Mouse (Mus musculus): ENCODE data around the gene Rtp4. TPM values are rescaled to one million over a fixed set of nuclear protein-coding genes. Genes with fewer than 3 reads are reported as not detected.

Rtp4 gene
- polyA plus RNA-seq, 1 experiment from 2014 or later, result 8.4 TPM

- WGBS, result 15% methylated on average over 3 of the region's 3 CpGs
- no peak overlapping the region for H3K4me3 ChIP-seq
- H3K27me3 ChIP-seq, result no peaks in the 10 kb centered on the region
- ATAC-seq (replicated peaks; ENCODE audit: insufficient number of reproducible peaks, insufficient read depth, low FRiP score, low read depth), result peak; percentile 84
- H3K9me3 ChIP-seq (replicated peaks), result no peaks in the 10 kb centered on the region
- peak overlapping the region; percentile 11; the same call in 1 of the 2 replicates for H3K4me2 ChIP-seq
- peaks cover 54% of the 10 kb centered on the region for H3K4me1 ChIP-seq (replicated peaks)
- no peak overlapping the region for H3K9ac ChIP-seq
- peak overlapping the region; percentile 70 for H3K27ac ChIP-seq
- no peaks in the 10 kb centered on the region for H3K36me3 ChIP-seq
Measured at GRCm38 (mm10) chr16:23515766-23516165, 4.3 kb upstream of the Rtp4 start.

- H3K27me3 ChIP-seq, result no peaks in the 10 kb centered on the region
- H3K27ac ChIP-seq, result peak overlapping the region; percentile 70
- no peaks in the 10 kb centered on the region for H3K9me3 ChIP-seq (replicated peaks)
- H3K9ac ChIP-seq, result no peak overlapping the region
- ATAC-seq (replicated peaks; ENCODE audit: insufficient number of reproducible peaks, insufficient read depth, low FRiP score, low read depth), result no peak
- 45% methylated on average over 2 of the region's 2 CpGs for WGBS
- no peak overlapping the region for H3K4me2 ChIP-seq
- no peaks in the 10 kb centered on the region for H3K36me3 ChIP-seq
- H3K4me1 ChIP-seq (replicated peaks), result peaks cover 63% of the 10 kb centered on the region
- H3K4me3 ChIP-seq, result no peak overlapping the region
Measured at GRCm38 (mm10) chr16:23516606-23517005, 3.5 kb upstream of the Rtp4 start.

DNA sequence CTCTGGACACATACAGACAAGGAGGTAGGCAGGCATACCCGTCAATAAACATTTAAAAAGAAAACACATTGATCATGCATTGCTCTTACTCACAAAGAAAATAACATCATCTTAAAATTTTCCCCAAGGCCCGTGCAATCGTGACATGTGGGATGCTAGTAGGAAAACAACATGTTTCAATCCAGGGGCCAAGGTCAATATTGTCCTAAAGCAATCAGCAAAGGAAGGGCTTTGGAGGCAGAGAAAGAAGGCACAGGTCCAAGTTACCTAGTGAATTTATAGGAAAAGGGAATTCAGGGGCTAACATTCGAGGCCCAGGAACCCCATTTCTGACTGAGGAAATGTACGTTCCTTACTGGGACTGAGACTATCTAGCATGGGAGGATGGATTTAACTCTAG is 2.9 kb upstream of the Rtp4 start:
- H3K4me1 ChIP-seq (replicated peaks), result peaks cover 68% of the 10 kb centered on the region
- H3K9ac ChIP-seq, result no peak overlapping the region
- no peak overlapping the region for H3K4me2 ChIP-seq
- H3K36me3 ChIP-seq, result no peaks in the 10 kb centered on the region
- H3K27ac ChIP-seq, result no peak overlapping the region
- H3K27me3 ChIP-seq, result no peaks in the 10 kb centered on the region
- no peaks in the 10 kb centered on the region for H3K9me3 ChIP-seq (replicated peaks)
- H3K4me3 ChIP-seq, result no peak overlapping the region
- ATAC-seq (replicated peaks; ENCODE audit: insufficient number of reproducible peaks, insufficient read depth, low FRiP score, low read depth), result no peak
- 81% methylated on average over 5 of the region's 5 CpGs for WGBS

GRCm38 (mm10) chr16:23517754-23518566 is 2.1 kb upstream of the Rtp4 start:
- Histone ChIP-seq H3K4me1 (replicated peaks) (peaks cover 73% of the 10 kb centered on the region), H3K36me3 (no peaks in the 10 kb centered on the region), H3K9me3 (replicated peaks) (no peaks in the 10 kb centered on the region), H3K9ac (no peak overlapping the region), H3K27ac (peak overlapping the region; percentile 8; the same call in 1 of the 2 replicates), H3K27me3 (no peaks in the 10 kb centered on the region), H3K4me3 (no peak overlapping the region; the same call in 1 of the 2 replicates), H3K4me2 (peak overlapping the region; percentile 67)
- no peak for ATAC-seq (replicated peaks; ENCODE audit: insufficient number of reproducible peaks, insufficient read depth, low FRiP score, low read depth)
- 53% methylated on average over 20 of the region's 20 CpGs for WGBS

GRCm38 (mm10) chr16:23518567-23519369 is 1.3 kb upstream of the Rtp4 start:
- Histone ChIP-seq H3K36me3 (no peaks in the 10 kb centered on the region), H3K9me3 (replicated peaks) (no peaks in the 10 kb centered on the region), H3K9ac (no peak overlapping the region), H3K4me3 (peak overlapping the region; percentile 55; the same call in 1 of the 2 replicates), H3K27ac (peak overlapping the region; percentile 89; the same call in 1 of the 2 replicates), H3K27me3 (no peaks in the 10 kb centered on the region), H3K4me2 (peak overlapping the region; percentile 67), H3K4me1 (replicated peaks) (peaks cover 74% of the 10 kb centered on the region)
- WGBS, result 60% methylated on average over 10 of the region's 10 CpGs
- no peak for ATAC-seq (replicated peaks; ENCODE audit: insufficient number of reproducible peaks, insufficient read depth, low FRiP score, low read depth)

GRCm38 (mm10) chr16:23519771-23520170 is 320 bp upstream of the Rtp4 start:
- Histone ChIP-seq H3K36me3 (no peaks in the 10 kb centered on the region), H3K4me3 (peak overlapping the region; percentile 55), H3K27me3 (no peaks in the 10 kb centered on the region), H3K4me1 (replicated peaks) (peaks cover 74% of the 10 kb centered on the region), H3K4me2 (peak overlapping the region; percentile 67), H3K9ac (peak overlapping the region; percentile 65), H3K27ac (peak overlapping the region; percentile 89), H3K9me3 (replicated peaks) (no peaks in the 10 kb centered on the region)
- WGBS, result 0% methylated on average over 1 of the region's 1 CpGs
- no peak for ATAC-seq (replicated peaks; ENCODE audit: insufficient number of reproducible peaks, insufficient read depth, low FRiP score, low read depth)

- no peak for ATAC-seq (replicated peaks; ENCODE audit: insufficient number of reproducible peaks, insufficient read depth, low FRiP score, low read depth)
- Histone ChIP-seq H3K4me3 (peak overlapping the region; percentile 55; the same call in 1 of the 2 replicates), H3K4me2 (peak overlapping the region; percentile 67), H3K27ac (peak overlapping the region; percentile 89), H3K4me1 (replicated peaks) (peaks cover 63% of the 10 kb centered on the region), H3K9ac (peak overlapping the region; percentile 8; the same call in 1 of the 2 replicates), H3K9me3 (replicated peaks) (no peaks in the 10 kb centered on the region), H3K27me3 (no peaks in the 10 kb centered on the region), H3K36me3 (no peaks in the 10 kb centered on the region)
- 18% methylated on average over 5 of the region's 5 CpGs for WGBS
Measured at GRCm38 (mm10) chr16:23521092-23521491, 1.0 kb downstream of the Rtp4 start.

DNA sequence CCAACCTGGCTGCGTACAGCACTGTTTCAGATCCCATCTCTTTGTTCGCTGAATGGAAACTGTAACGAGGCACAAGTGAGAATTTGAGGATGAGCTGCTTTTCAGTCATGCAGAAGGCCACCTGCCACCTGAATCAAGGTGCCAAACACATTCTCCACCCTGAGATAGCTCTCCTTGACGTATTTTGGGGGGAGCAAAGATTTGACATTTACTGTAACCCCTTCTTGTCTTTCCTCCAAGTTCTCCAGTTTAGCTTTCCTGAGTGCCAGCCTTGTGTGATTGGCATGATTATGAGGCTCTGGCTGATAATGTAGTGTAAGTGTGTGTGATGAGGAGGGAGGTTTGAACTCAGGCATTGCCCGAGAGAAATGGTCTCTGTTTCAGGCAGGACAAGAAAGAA is 2.0 kb downstream of the Rtp4 start:
- Histone ChIP-seq H3K4me1 (replicated peaks) (peaks cover 53% of the 10 kb centered on the region), H3K27ac (no peak overlapping the region), H3K36me3 (no peaks in the 10 kb centered on the region), H3K4me2 (no peak overlapping the region), H3K9me3 (replicated peaks) (no peaks in the 10 kb centered on the region), H3K27me3 (no peaks in the 10 kb centered on the region), H3K9ac (no peak overlapping the region), H3K4me3 (no peak overlapping the region)
- WGBS, result 87% methylated on average over 5 of the region's 5 CpGs
- ATAC-seq (replicated peaks; ENCODE audit: insufficient number of reproducible peaks, insufficient read depth, low FRiP score, low read depth), result no peak

GRCm38 (mm10) chr16:23529186-23529585 is 9.1 kb downstream of the Rtp4 start:
- Histone ChIP-seq H3K9ac (no peak overlapping the region), H3K27ac (no peak overlapping the region), H3K36me3 (no peaks in the 10 kb centered on the region), H3K9me3 (replicated peaks) (no peaks in the 10 kb centered on the region), H3K4me2 (no peak overlapping the region), H3K4me3 (no peak overlapping the region), H3K4me1 (replicated peaks) (no peaks in the 10 kb centered on the region), H3K27me3 (no peaks in the 10 kb centered on the region)
- no peak for ATAC-seq (replicated peaks; ENCODE audit: insufficient number of reproducible peaks, insufficient read depth, low FRiP score, low read depth)
- 69% methylated on average over 4 of the region's 4 CpGs for WGBS

DNA sequence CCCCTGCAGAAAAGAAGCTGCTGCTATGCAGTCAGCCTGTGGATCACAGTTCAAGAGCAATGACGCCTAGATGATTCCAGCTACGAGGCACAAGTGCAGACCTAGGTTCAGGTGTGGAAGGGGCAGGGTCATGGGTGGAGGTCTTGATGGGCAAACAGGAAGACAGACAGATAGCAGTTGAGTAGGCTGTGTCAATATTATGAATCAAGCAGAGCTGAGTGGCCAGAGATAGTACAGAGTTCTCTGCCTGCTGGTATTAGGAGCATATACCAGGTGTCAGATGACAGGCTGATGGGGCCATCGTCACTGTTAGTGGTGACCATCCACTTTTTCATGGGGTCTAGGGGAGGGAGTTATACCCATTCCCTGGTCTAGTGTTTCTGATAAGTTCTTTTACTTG is 13.6 kb downstream of the Rtp4 start:
- H3K36me3 ChIP-seq, result no peaks in the 10 kb centered on the region
- 67% methylated on average over 3 of the region's 3 CpGs for WGBS

GRCm38 (mm10) chr16:23541046-23541445 is 21.0 kb downstream of the Rtp4 start:
- Histone ChIP-seq H3K9ac (no peak overlapping the region), H3K27me3 (no peaks in the 10 kb centered on the region; the same call in 1 of the 2 replicates), H3K4me2 (no peak overlapping the region), H3K4me1 (replicated peaks) (no peaks in the 10 kb centered on the region), H3K27ac (no peak overlapping the region), H3K4me3 (no peak overlapping the region), H3K36me3 (no peaks in the 10 kb centered on the region), H3K9me3 (replicated peaks) (no peaks in the 10 kb centered on the region)
- 45% methylated on average over 4 of the region's 4 CpGs for WGBS
- no peak for ATAC-seq (replicated peaks; ENCODE audit: insufficient number of reproducible peaks, insufficient read depth, low FRiP score, low read depth)

More for the DNA sequence above, 13.6 kb downstream of the Rtp4 start:
- H3K27me3 ChIP-seq, result no peaks in the 10 kb centered on the region
- H3K9ac ChIP-seq, result no peak overlapping the region
- H3K4me3 ChIP-seq, result no peak overlapping the region
- no peaks in the 10 kb centered on the region for H3K4me1 ChIP-seq (replicated peaks)
- no peak for ATAC-seq (replicated peaks; ENCODE audit: insufficient number of reproducible peaks, insufficient read depth, low FRiP score, low read depth)
- no peaks in the 10 kb centered on the region for H3K9me3 ChIP-seq (replicated peaks)
- no peak overlapping the region for H3K4me2 ChIP-seq
- no peak overlapping the region for H3K27ac ChIP-seq
